Mouse (Mus musculus) heart, embryonic 14.5 days (tissue): ENCODE measurements around the gene Nxpe3. TPM values are rescaled to one million over a fixed set of nuclear protein-coding genes. Genes with fewer than 3 reads are reported as not detected.

Source experiments
- ATAC-seq: fragments of 200-750 bp; cut with Nextera tagmentation; 2 replicates; pipeline ENCODE4 v1.8.0; 2017; ENCODE audit warnings: low read depth, moderate TSS enrichment; ENCODE audit not compliant: insufficient number of reproducible peaks, insufficient read depth, low FRiP score
- H3K27ac ChIP-seq, 2 experiments: fragments of 200-500 bp in 1 of 2; fragments of 300-500 bp in 1 of 2; sonication (generic) in 1 of 2; replicated peaks in 1 of 2; 2 replicates each; pipeline ENCODE4 v1.5.1; 2012 to 2014; ENCODE audit warnings: low read depth in 2 of 2, low read length in 2 of 2, control low read depth in 1 of 2, mild to moderate bottlenecking in 1 of 2, mixed read lengths in 1 of 2; ENCODE audit not compliant: control insufficient read depth in 1 of 2, insufficient read depth in 1 of 2
- H3K27me3 ChIP-seq: fragments of 300-500 bp; sonication (generic); 2 replicates; pipeline ENCODE4 v1.6.1; 2014; ENCODE audit warnings: mild to moderate bottlenecking, low read length, control low read depth; ENCODE audit not compliant: control insufficient read depth, insufficient read depth
- H3K36me3 ChIP-seq: fragments of 300-500 bp; sonication (generic); 2 replicates; pipeline ENCODE4 v1.6.1; 2014; ENCODE audit warnings: mild to moderate bottlenecking, control low read depth, low read length, mixed read lengths; ENCODE audit not compliant: control insufficient read depth, insufficient read depth
- H3K4me1 ChIP-seq, 2 experiments: fragments of 200-500 bp in 1 of 2; fragments of 300-500 bp in 1 of 2; sonication (generic) in 1 of 2; 2 replicates each; pipeline ENCODE4 v1.6.1; 2012 to 2014; ENCODE audit warnings: low read length in 2 of 2, control low read depth in 1 of 2, mixed read lengths in 1 of 2; ENCODE audit not compliant: control insufficient read depth in 2 of 2, insufficient read depth in 2 of 2
- H3K4me2 ChIP-seq: fragments of 300-500 bp; sonication (generic); 2 replicates; pipeline ENCODE4 v1.6.1; 2014; ENCODE audit warnings: mild to moderate bottlenecking, low read length
- H3K4me3 ChIP-seq, 2 experiments: fragments of 200-500 bp in 1 of 2; fragments of 300-500 bp in 1 of 2; sonication (generic) in 1 of 2; 2 replicates each; pipeline ENCODE4 v1.5.1; 2012 to 2014; ENCODE audit warnings: low read length in 2 of 2, mild to moderate bottlenecking in 2 of 2, control low read depth in 1 of 2, low read depth in 1 of 2, moderate library complexity in 1 of 2; ENCODE audit not compliant: control insufficient read depth in 1 of 2, insufficient read depth in 1 of 2
- H3K9ac ChIP-seq: fragments of 300-500 bp; sonication (generic); 2 replicates; pipeline ENCODE4 v1.6.1; 2014; ENCODE audit warnings: mild to moderate bottlenecking, low read length
- H3K9me3 ChIP-seq: fragments of 300-500 bp; sonication (generic); 2 replicates; pipeline ENCODE4 v1.6.1; 2016; ENCODE audit warnings: low read length, control low read depth; ENCODE audit not compliant: control insufficient read depth
- WGBS: fragments of 180-500 bp; shearing (Covaris S2); extraction: QIAGEN DNeasy Blood & Tissue Kit; methylation state at CpG from one replicate; pipeline ENCODE4 v1.1.7; 2014; 5-methylcytosine and 5-hydroxymethylcytosine counted together
- polyA plus RNA-seq: library from polyadenylated mRNA; unstranded; fragments of >200 nt; fragmentation: Nextera tagmentation; extraction: Ambion mirVana; gene quantifications from 2 replicates; pipeline ENCODE4 v1.2.1, GENCODE M21; 2014

Gene Nxpe3
- polyA plus RNA-seq, 1 experiment from 2014 or later: 0.72 TPM

- Histone ChIP-seq H3K4me1 (peaks cover 0 to under 1% of the 10 kb centered on the region in 2 experiments; a peak in 1 of 4 replicates), H3K36me3 (no peaks in the 10 kb centered on the region), H3K4me2 (no peak overlapping the region), H3K4me3 (no peak overlapping the region), H3K27me3 (no peaks in the 10 kb centered on the region), H3K9me3 (no peaks in the 10 kb centered on the region), H3K27ac (no peak overlapping the region), H3K9ac (no peak overlapping the region)
- WGBS: 81% methylated on average over 8 of the region's 8 CpGs
- no peak for ATAC-seq
These were observed 62.5 kb downstream of the Nxpe3 start for GRCm38 (mm10) chr16:55832617-55833016.

GRCm38 (mm10) chr16:55832040-55832439 lies 63.0 kb downstream of the Nxpe3 start:
- 84% methylated on average over 6 of the region's 6 CpGs for WGBS
- ATAC-seq: no peak
- Histone ChIP-seq H3K27me3 (no peaks in the 10 kb centered on the region), H3K9me3 (no peaks in the 10 kb centered on the region), H3K4me2 (no peak overlapping the region), H3K9ac (no peak overlapping the region), H3K36me3 (no peaks in the 10 kb centered on the region), H3K4me1 (no peaks in the 10 kb centered on the region), H3K4me3 (no peak overlapping the region), H3K27ac (no peak overlapping the region)

- no peaks in the 10 kb centered on the region for H3K27me3 ChIP-seq
- H3K27ac ChIP-seq: no peak overlapping the region
- no peaks in the 10 kb centered on the region for H3K4me1 ChIP-seq
- H3K4me2 ChIP-seq: no peak overlapping the region
- no peak overlapping the region for H3K9ac ChIP-seq
- ATAC-seq: no peak
- WGBS: 91% methylated on average over 1 of the region's 1 CpGs
- no peak overlapping the region for H3K4me3 ChIP-seq
- H3K36me3 ChIP-seq: no peaks in the 10 kb centered on the region
- no peaks in the 10 kb centered on the region for H3K9me3 ChIP-seq
These were observed 63.6 kb downstream of the Nxpe3 start for GRCm38 (mm10) chr16:55831451-55831850.

GRCm38 (mm10) chr16:55823398-55824155 lies 71.5 kb downstream of the Nxpe3 start:
- ATAC-seq: no peak
- Histone ChIP-seq H3K9me3 (no peaks in the 10 kb centered on the region), H3K27me3 (no peaks in the 10 kb centered on the region), H3K36me3 (peaks cover 3% of the 10 kb centered on the region; the same call in 1 of the 2 replicates), H3K27ac (0 out of 4 replicates have a peak overlapping the region, but pooled peaks of 1 of the 2 experiments have one; percentile 2), H3K4me1 (peaks cover 8 to 23% of the 10 kb centered on the region in 2 experiments), H3K9ac (no peak overlapping the region), H3K4me2 (peak overlapping the region; percentile 88; the same call in 1 of the 2 replicates), H3K4me3 (no peak overlapping the region)
- 69% methylated on average over 11 of the region's 11 CpGs for WGBS

GRCm38 (mm10) chr16:55822741-55823397 lies 72.2 kb downstream of the Nxpe3 start:
- no peaks in the 10 kb centered on the region for H3K9me3 ChIP-seq
- H3K4me2 ChIP-seq: peak overlapping the region; percentile 88
- peak overlapping the region in 1 of 2 experiments; percentile 92; a peak in 1 of 4 replicates for H3K27ac ChIP-seq
- H3K27me3 ChIP-seq: no peaks in the 10 kb centered on the region
- 45% methylated on average over 18 of the region's 18 CpGs for WGBS
- H3K36me3 ChIP-seq: peaks cover 10% of the 10 kb centered on the region
- peak overlapping the region; percentile 60 to 93; a peak in 3 of 4 replicates for H3K4me3 ChIP-seq
- peaks cover 8 to 24% of the 10 kb centered on the region in 2 experiments for H3K4me1 ChIP-seq
- no peak for ATAC-seq
- peak overlapping the region; percentile 93 for H3K9ac ChIP-seq

GRCm38 (mm10) chr16:55821997-55822740 lies 72.9 kb downstream of the Nxpe3 start:
- WGBS: under 1% methylated on average over 65 of the region's 67 CpGs
- ATAC-seq: peak; percentile 93
- no peaks in the 10 kb centered on the region for H3K27me3 ChIP-seq
- peak overlapping the region; percentile 88 for H3K4me2 ChIP-seq
- H3K27ac ChIP-seq: peak overlapping the region; percentile 90 to 92
- no peaks in the 10 kb centered on the region for H3K9me3 ChIP-seq
- H3K9ac ChIP-seq: peak overlapping the region; percentile 93
- peak overlapping the region; percentile 60 to 93 for H3K4me3 ChIP-seq
- peaks cover 17% of the 10 kb centered on the region for H3K36me3 ChIP-seq
- H3K4me1 ChIP-seq: peaks cover 8 to 24% of the 10 kb centered on the region in 2 experiments

- peak; percentile 34; the same call in 1 of the 2 replicates for ATAC-seq
- Histone ChIP-seq H3K4me3 (peak overlapping the region; percentile 60 to 93), H3K4me2 (peak overlapping the region; percentile 88), H3K27ac (peak overlapping the region; percentile 66 to 92), H3K27me3 (no peaks in the 10 kb centered on the region), H3K9me3 (no peaks in the 10 kb centered on the region), H3K9ac (peak overlapping the region; percentile 93), H3K4me1 (peaks cover 8 to 24% of the 10 kb centered on the region in 2 experiments), H3K36me3 (peaks cover 23% of the 10 kb centered on the region)
- under 1% methylated on average over 35 of the region's 40 CpGs for WGBS
These were observed 73.5 kb downstream of the Nxpe3 start for GRCm38 (mm10) chr16:55821571-55821981.
